Mouse (Mus musculus) erythroblast, adult 5-6 weeks (primary cell): ENCODE measurements around the gene Hhipl1. TPM values are rescaled to one million over a fixed set of nuclear protein-coding genes. Genes with fewer than 3 reads are reported as not detected.

Experiments used
- total RNA-seq, 2 experiments: library from RNA; stranded (forward) in 1 of 2; stranded (reverse) in 1 of 2; fragments of 150-400 nt in 1 of 2; fragments of 200-764, 138-1000 nt in 1 of 2; gene quantifications; 2 replicates each; pipeline versions ENCODE4 v1.2.3 to v1.2.4; 2015 to 2017; ENCODE audit warnings: low replicate concordance in 2 of 2

The Hhipl1 gene
- total RNA-seq, 2 experiments from 2014 or later = not detected

Other genes starting within 250 kb of the Hhipl1 start
- gene Setd3, start 127.0 kb upstream of the Hhipl1 start, total RNA-seq (2015; ENCODE audit: low replicate concordance) = 19.4 and 22.2 TPM in 2 replicates
- 51.3 and 63.4 TPM in 2 replicates for gene Setd3, start 127.0 kb upstream of the Hhipl1 start, total RNA-seq (2017; ENCODE audit: low replicate concordance)
- 41.6 and 43.4 TPM in 2 replicates for gene Ccnk, start 126.7 kb upstream of the Hhipl1 start, total RNA-seq (2015; ENCODE audit: low replicate concordance)
- 12.8 and 18.7 TPM in 2 replicates for gene Ccnk, start 126.7 kb upstream of the Hhipl1 start, total RNA-seq (2017; ENCODE audit: low replicate concordance)
- gene Ccdc85c, start 30.8 kb upstream of the Hhipl1 start, total RNA-seq (2015; ENCODE audit: low replicate concordance) = 0.38 TPM in 1 of 2 replicates, not detected in the other
- 0.28 TPM in 1 of 2 replicates, not detected in the other for gene Ccdc85c, start 30.8 kb upstream of the Hhipl1 start, total RNA-seq (2017; ENCODE audit: low replicate concordance)
- gene Cyp46a1, start 28.1 kb downstream of the Hhipl1 start, total RNA-seq (2015; ENCODE audit: low replicate concordance) = not detected in 2 replicates
- gene Cyp46a1, start 28.1 kb downstream of the Hhipl1 start, total RNA-seq (2017; ENCODE audit: low replicate concordance) = 0.84 TPM in 1 of 2 replicates, not detected in the other
- gene Eml1, start 64.7 kb downstream of the Hhipl1 start, total RNA-seq (2015; ENCODE audit: low replicate concordance) = not detected in 2 replicates
- gene Eml1, start 64.7 kb downstream of the Hhipl1 start, total RNA-seq (2017; ENCODE audit: low replicate concordance) = not detected in 2 replicates
- gene Evl, start 248.4 kb downstream of the Hhipl1 start, total RNA-seq (2015; ENCODE audit: low replicate concordance) = 17.1 and 34.7 TPM in 2 replicates
- 10.3 and 23.2 TPM in 2 replicates for gene Evl, start 248.4 kb downstream of the Hhipl1 start, total RNA-seq (2017; ENCODE audit: low replicate concordance)